9 mouse cellular contexts compared by ENCODE assay signal in genomic region chr9:35166144-35166797, GRCm38 (mm10). TPM values are rescaled to one million over a fixed set of nuclear protein-coding genes. Genes with fewer than 3 reads are reported as not detected.
DNase-seq lines count a peak whose midpoint lies in the region; ATAC-seq and TF ChIP-seq lines count a peak whose summit lies in the region.
"Had no signal": no experiment of that assay in that cellular context is flagged by ENCODE, and none has a peak within 500 bp of the region (broad histone marks: within the 10 kb centered on the region; RNA-seq: fewer than 3 reads in every experiment).

No protein-coding gene starts in this region.

- no peak overlapping the region for H3K9ac ChIP-seq in forebrain, embryonic 13.5 days
- no peak overlapping the region for H3K9ac ChIP-seq in midbrain, embryonic 15.5 days
- H3K9ac ChIP-seq: heart, embryonic 15.5 days had no signal

- no peaks in the 10 kb centered on the region for H3K27me3 ChIP-seq in cerebellum, adult 2 months (ENCODE audit: control insufficient read depth, insufficient read depth, low read length)
- no peaks in the 10 kb centered on the region for H3K27me3 ChIP-seq in forebrain, embryonic 13.5 days
- no peaks in the 10 kb centered on the region for H3K27me3 ChIP-seq in midbrain, embryonic 15.5 days (replicated peaks)
- H3K27me3 ChIP-seq: heart, embryonic 15.5 days had no signal

- no peak overlapping the region for H3K4me3 ChIP-seq in cerebellum, adult 2 months (replicated peaks; ENCODE audit: insufficient read depth, low read depth, low read length)
- no peak overlapping the region for H3K4me3 ChIP-seq in forebrain, embryonic 13.5 days
- H3K4me3 ChIP-seq in midbrain, embryonic 15.5 days: no peak overlapping the region
- H3K4me3 ChIP-seq: heart, embryonic 15.5 days had no signal

- peak; percentile 65 for ATAC-seq in forebrain, embryonic 13.5 days
- ATAC-seq in midbrain, embryonic 15.5 days (replicated peaks): peak; percentile 74

- 30% methylated on average over 3 of the region's 3 CpGs for WGBS in cerebellum, adult 2 months
- WGBS in forebrain, embryonic 13.5 days: 26% methylated on average over 3 of the region's 3 CpGs
- WGBS in large intestine, adult 2 months: 27% methylated on average over 3 of the region's 3 CpGs
- WGBS in midbrain, embryonic 15.5 days: 32% methylated on average over 3 of the region's 3 CpGs

- H3K4me1 ChIP-seq in cerebellum, adult 2 months (ENCODE audit: control insufficient read depth, insufficient read depth, low read length): peaks cover 14% of the 10 kb centered on the region
- peaks cover 20% of the 10 kb centered on the region for H3K4me1 ChIP-seq in forebrain, embryonic 13.5 days
- H3K4me1 ChIP-seq in midbrain, embryonic 15.5 days: no peaks in the 10 kb centered on the region
- H3K4me1 ChIP-seq: heart, embryonic 15.5 days had no signal

- TF ChIP-seq POLR2A in cerebellum, adult 2 months (IDR thresholded peaks at IDR 0.05; ENCODE audit: borderline replicate concordance, insufficient read depth, low read length): no peak

- H3K4me2 ChIP-seq in forebrain, embryonic 13.5 days: no peak overlapping the region
- no peak overlapping the region for H3K4me2 ChIP-seq in midbrain, embryonic 15.5 days
- H3K4me2 ChIP-seq: heart, embryonic 15.5 days had no signal

- H3K36me3 ChIP-seq in forebrain, embryonic 13.5 days (ENCODE audit: poor library complexity, severe bottlenecking): peaks cover 21% of the 10 kb centered on the region
- no peaks in the 10 kb centered on the region; the same call in 1 of the 2 replicates for H3K36me3 ChIP-seq in midbrain, embryonic 15.5 days (replicated peaks)

- H3K27ac ChIP-seq in cerebellum, adult 2 months (ENCODE audit: insufficient read depth, low read length): no peak overlapping the region
- peak overlapping the region; percentile 68 for H3K27ac ChIP-seq in forebrain, embryonic 13.5 days
- H3K27ac ChIP-seq in midbrain, embryonic 15.5 days: 0 out of 2 replicates have a peak overlapping the region, but pooled peaks have one; percentile 50
- H3K27ac ChIP-seq: heart, embryonic 15.5 days had no signal

- H3K9me3 ChIP-seq in forebrain, embryonic 13.5 days (replicated peaks): no peaks in the 10 kb centered on the region
- no peaks in the 10 kb centered on the region for H3K9me3 ChIP-seq in midbrain, embryonic 15.5 days
- H3K9me3 ChIP-seq: heart, embryonic 15.5 days had no signal

- peak in 1 of 2 experiments; percentile 55 for DNase-seq in cerebellum, adult 2 months
- no peak for DNase-seq in cerebellum, adult 11-12 months
- DNase-seq in MN1 (ENCODE audit: low spot score): peak; percentile 35
- DNase-seq in large intestine, adult 2 months (ENCODE audit: low read depth, low spot score): peak; percentile 45
- no peak for DNase-seq in right cerebral cortex, postnatal 14 days
- no peak for DNase-seq in left cerebral cortex, adult 11 months (ENCODE audit: low spot score)

- TF ChIP-seq CTCF in cerebellum, adult 2 months (IDR thresholded peaks at IDR 0.05; ENCODE audit: borderline replicate concordance, insufficient read depth, low read depth, low read length): peak; percentile 50; the same call in 1 of the 2 replicates

RNA-seq across cellular contexts. Expression of gene Dcps, which starts 9.6 kb away (rescaled TPM):
- polyA plus RNA-seq in cerebellum, adult 2 months (2012; rRNA removed): 30.2 and 32.2 TPM in 2 replicates
- 94.4 and 100 TPM in 2 replicates for polyA plus RNA-seq in forebrain, embryonic 13.5 days (2015; fragmentation: Nextera tagmentation; extraction: Ambion mirVana)
- 28.3 and 39.7 TPM in 2 replicates for polyA plus RNA-seq in large intestine, adult 2 months (2012; rRNA removed)
- 80.3 and 81.2 TPM in 2 replicates for polyA plus RNA-seq in midbrain, embryonic 15.5 days (2015; fragmentation: Nextera tagmentation; extraction: Ambion mirVana)

RNA-seq across cellular contexts. Expression of gene Srpr, which starts 33.7 kb away (rescaled TPM):
- 63.8 TPM in 2 replicates for polyA plus RNA-seq in cerebellum, adult 2 months (2012; rRNA removed)
- polyA plus RNA-seq in forebrain, embryonic 13.5 days (2015; fragmentation: Nextera tagmentation; extraction: Ambion mirVana): 57.6 and 66.5 TPM in 2 replicates
- 59.1 and 69.4 TPM in 2 replicates for polyA plus RNA-seq in large intestine, adult 2 months (2012; rRNA removed)
- polyA plus RNA-seq in midbrain, embryonic 15.5 days (2015; fragmentation: Nextera tagmentation; extraction: Ambion mirVana): 65.3 and 65.8 TPM in 2 replicates

RNA-seq across cellular contexts. Expression of gene Tirap, which starts 33.8 kb away (rescaled TPM):
- 2.7 and 2.8 TPM in 2 replicates for polyA plus RNA-seq in cerebellum, adult 2 months (2012; rRNA removed)
- polyA plus RNA-seq in forebrain, embryonic 13.5 days (2015; fragmentation: Nextera tagmentation; extraction: Ambion mirVana): 6.1 and 7.8 TPM in 2 replicates
- 9.0 and 14.4 TPM in 2 replicates for polyA plus RNA-seq in large intestine, adult 2 months (2012; rRNA removed)
- polyA plus RNA-seq in midbrain, embryonic 15.5 days (2015; fragmentation: Nextera tagmentation; extraction: Ambion mirVana): 4.4 and 5.3 TPM in 2 replicates

RNA-seq across cellular contexts. Expression of gene Foxred1, which starts 44.6 kb away (rescaled TPM):
- 54.6 and 55.1 TPM in 2 replicates for polyA plus RNA-seq in cerebellum, adult 2 months (2012; rRNA removed)
- polyA plus RNA-seq in forebrain, embryonic 13.5 days (2015; fragmentation: Nextera tagmentation; extraction: Ambion mirVana): 42.1 and 46.9 TPM in 2 replicates
- 22.0 and 25.3 TPM in 2 replicates for polyA plus RNA-seq in large intestine, adult 2 months (2012; rRNA removed)
- 49.6 and 51.8 TPM in 2 replicates for polyA plus RNA-seq in midbrain, embryonic 15.5 days (2015; fragmentation: Nextera tagmentation; extraction: Ambion mirVana)

RNA-seq across cellular contexts. Expression of gene St3gal4, which starts 47.2 kb away (rescaled TPM):
- 12.7 and 14.5 TPM in 2 replicates for polyA plus RNA-seq in cerebellum, adult 2 months (2012; rRNA removed)
- 10.3 and 10.8 TPM in 2 replicates for polyA plus RNA-seq in forebrain, embryonic 13.5 days (2015; fragmentation: Nextera tagmentation; extraction: Ambion mirVana)
- 235 and 346 TPM in 2 replicates for polyA plus RNA-seq in large intestine, adult 2 months (2012; rRNA removed)
- polyA plus RNA-seq in midbrain, embryonic 15.5 days (2015; fragmentation: Nextera tagmentation; extraction: Ambion mirVana): 13.0 and 14.3 TPM in 2 replicates

Comparison
In these comparisons a context has a peak if more than half of its experiments do, and no peak if none do; other contexts are left out.
1. DNase-seq: peak in MN1 (single experiment) and large intestine, adult 2 months (single experiment); none in cerebellum, adult 11-12 months (single experiment), right cerebral cortex, postnatal 14 days (single experiment) and left cerebral cortex, adult 11 months (single experiment).